Mouse (Mus musculus) 3134 (cell line): Measurements from ENCODE around the gene Krt75.
"Not testable (repeated sequence)": the region's sequence is repeated elsewhere in the genome, so short reads cannot be mapped to it uniquely, and the experiment has no call there.

Experiments
- DNase-seq: peaks from one replicate; pipeline ENCODE4 v3.0.0-alpha.2; 2011; ENCODE audit warnings: low spot score; ENCODE audit not compliant: insufficient read length; ENCODE audit errors: extremely low read depth

Krt75 gene

DNA sequence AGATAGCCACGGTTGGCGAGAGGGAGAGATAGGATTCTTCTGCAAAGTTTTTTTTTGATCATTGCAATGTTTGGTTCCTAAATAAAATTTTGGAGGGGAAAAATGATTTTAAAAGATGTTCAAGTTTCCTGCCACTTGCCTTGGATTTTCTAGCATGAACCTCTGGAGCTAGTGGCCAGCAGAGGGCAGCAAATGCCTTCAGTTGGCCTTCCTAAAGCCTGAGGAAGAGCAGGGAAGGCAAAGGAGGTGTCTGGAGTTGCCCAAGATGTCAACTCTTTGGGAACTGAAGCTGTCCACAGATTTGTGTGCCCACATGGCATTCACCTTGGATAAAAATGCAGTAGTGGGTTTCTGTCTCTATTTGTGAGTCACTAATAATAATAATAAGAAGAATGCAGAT lies 53.9 kb downstream of the Krt75 start:
- no peak for DNase-seq

DNA sequence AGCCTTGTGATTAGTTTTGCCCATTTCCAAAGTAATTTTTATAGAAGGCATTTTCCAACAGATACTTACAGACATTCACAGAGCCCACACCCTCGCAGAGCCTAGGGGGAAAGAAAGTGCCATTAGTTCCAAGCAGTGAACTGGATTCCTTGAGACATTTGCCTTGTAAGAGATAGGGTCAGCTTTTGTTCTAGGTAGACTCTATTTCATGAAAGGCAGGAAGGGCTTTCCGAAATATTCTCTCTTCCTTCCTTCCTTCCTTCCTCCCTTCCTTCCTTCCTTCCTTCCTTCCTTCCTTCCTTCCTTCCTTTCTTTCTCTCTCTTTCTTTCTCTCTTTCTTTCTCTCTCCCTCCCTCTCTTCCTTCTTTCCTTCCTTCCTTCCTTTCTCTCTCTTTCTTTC lies 56.5 kb downstream of the Krt75 start, which contains the start of gene Gm49425:
Gene Gm49425 (minus strand): TSS at position 101 of the 400 bp plus-strand sequence.
- DNase-seq = not testable (repeated sequence)
